Mouse (Mus musculus) heart, postnatal 0 days (tissue): ENCODE data around the gene Rgs8. TPM values are rescaled to one million over a fixed set of nuclear protein-coding genes. Genes with fewer than 3 reads are reported as not detected.

Source experiments
- ATAC-seq: fragments of 200-750 bp; cut with Nextera tagmentation; 2 replicates; pipeline ENCODE4 v1.8.0; 2017; ENCODE audit warnings: low read depth, moderate number of reproducible peaks, moderate library complexity; ENCODE audit not compliant: insufficient read depth
- DNase-seq: peaks from one replicate; pipeline ENCODE4 v3.0.0-alpha.2; 2016; ENCODE audit warnings: low spot score
- H3K27ac ChIP-seq: fragments of 300-500 bp; sonication (generic); 2 replicates; pipeline ENCODE4 v1.5.1; 2014; ENCODE audit warnings: low read depth, mild to moderate bottlenecking
- H3K27me3 ChIP-seq: fragments of 300-500 bp; sonication (generic); 2 replicates; pipeline ENCODE4 v1.6.1; 2014; ENCODE audit warnings: low read length, mixed read lengths; ENCODE audit not compliant: control insufficient read depth, insufficient read depth
- H3K36me3 ChIP-seq: fragments of 300-500 bp; sonication (generic); replicated peaks from 2 replicates; pipeline ENCODE4 v1.6.1; 2014; ENCODE audit warnings: low read length, mixed read lengths; ENCODE audit not compliant: control insufficient read depth, insufficient read depth
- H3K4me1 ChIP-seq: fragments of 300-500 bp; sonication (generic); 2 replicates; pipeline ENCODE4 v1.6.1; 2014; ENCODE audit warnings: antibody characterized with exemption; ENCODE audit not compliant: control insufficient read depth, insufficient read depth
- H3K4me2 ChIP-seq: fragments of 300-500 bp; sonication (generic); 2 replicates; pipeline ENCODE4 v1.6.1; 2014; ENCODE audit warnings: low read depth, mild to moderate bottlenecking, low read length, moderate library complexity
- H3K4me3 ChIP-seq: fragments of 300-500 bp; sonication (generic); 2 replicates; pipeline ENCODE4 v1.5.1; 2014; ENCODE audit warnings: low read depth, low read length
- H3K9ac ChIP-seq: fragments of 300-500 bp; sonication (generic); replicated peaks from 2 replicates; pipeline ENCODE4 v1.6.1; 2014; ENCODE audit warnings: low read depth, low read length, mixed read lengths
- H3K9me3 ChIP-seq: fragments of 300-500 bp; sonication (generic); replicated peaks from 2 replicates; pipeline ENCODE4 v1.6.1; 2016; ENCODE audit warnings: low read length; ENCODE audit not compliant: control insufficient read depth
- CTCF ChIP-seq: IDR thresholded peaks from 2 replicates; pipeline ENCODE4 v1.5.1; 2016; ENCODE audit warnings: antibody characterized with exemption, control low read depth, low read depth
- EP300 ChIP-seq: IDR thresholded peaks from 2 replicates; pipeline ENCODE4 v1.6.1; 2016; ENCODE audit warnings: antibody characterized with exemption, low read depth
- WGBS: fragments of 180-500 bp; shearing (Covaris S2); extraction: QIAGEN DNeasy Blood & Tissue Kit; methylation state at CpG from one replicate; pipeline ENCODE4 v1.1.7; 2014; 5-methylcytosine and 5-hydroxymethylcytosine counted together
- polyA plus RNA-seq: library from polyadenylated mRNA; unstranded; fragments of >200 nt; fragmentation: Nextera tagmentation; extraction: Ambion mirVana; gene quantifications from 2 replicates; pipeline ENCODE4 v1.2.1, GENCODE M21; 2015
- total RNA-seq: library from RNA; depleted of rRNA; stranded (reverse); fragments of >200 nt; gene quantifications from 2 replicates; pipeline ENCODE4 v1.2.3, GENCODE M21; 2014; ENCODE audit warnings: low replicate concordance

The Rgs8 gene
- total and polyA plus RNA-seq, 2 experiments from 2014 or later: 0.03 TPM; not detected in 1

DNA sequence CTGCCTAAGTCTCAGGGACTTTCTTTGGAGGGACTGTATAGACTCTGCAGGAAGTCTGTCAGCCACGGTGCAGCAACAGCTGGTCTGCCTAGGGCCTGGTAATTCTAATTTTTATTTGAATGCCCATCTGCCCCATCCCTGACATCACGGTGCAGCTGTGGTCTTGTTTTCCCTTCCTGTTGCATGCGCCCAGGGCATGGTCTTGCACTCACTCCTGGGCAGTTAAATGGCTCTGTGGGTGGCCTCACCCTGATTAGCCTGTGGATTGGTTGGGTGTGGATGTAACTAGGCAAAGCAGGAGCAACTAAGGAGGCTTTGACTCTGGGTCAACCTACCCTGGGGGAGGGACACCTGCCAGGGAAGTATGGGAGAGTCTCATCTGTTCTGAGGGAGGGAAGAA, 52.2 kb downstream of the Rgs8 start:
- DNase-seq (no peak), ATAC-seq (no peak)
- TF ChIP-seq EP300 (no peak), CTCF (no peak)
- Histone ChIP-seq H3K4me2 (no peak overlapping the region), H3K36me3 (no peaks in the 10 kb centered on the region), H3K4me1 (peaks cover 17% of the 10 kb centered on the region), H3K27ac (no peak overlapping the region), H3K9ac (no peak overlapping the region), H3K4me3 (no peak overlapping the region), H3K27me3 (no peaks in the 10 kb centered on the region), H3K9me3 (no peaks in the 10 kb centered on the region)
- 72% methylated on average over 3 of the region's 3 CpGs for WGBS

- ATAC-seq (no peak), DNase-seq (no peak)
- H3K9me3 ChIP-seq: no peaks in the 10 kb centered on the region
- 79% methylated on average over 5 of the region's 5 CpGs for WGBS
- H3K4me1 ChIP-seq: peaks cover 12% of the 10 kb centered on the region
- TF ChIP-seq CTCF (no peak), EP300 (no peak)
- H3K27ac ChIP-seq: no peak overlapping the region
- H3K4me2 ChIP-seq: no peak overlapping the region
- H3K36me3 ChIP-seq: no peaks in the 10 kb centered on the region
- H3K4me3 ChIP-seq: no peak overlapping the region
- H3K9ac ChIP-seq: no peak overlapping the region
- no peaks in the 10 kb centered on the region for H3K27me3 ChIP-seq
Observed at GRCm38 (mm10) chr1:153708626-153709025, 55.8 kb downstream of the Rgs8 start.

DNA sequence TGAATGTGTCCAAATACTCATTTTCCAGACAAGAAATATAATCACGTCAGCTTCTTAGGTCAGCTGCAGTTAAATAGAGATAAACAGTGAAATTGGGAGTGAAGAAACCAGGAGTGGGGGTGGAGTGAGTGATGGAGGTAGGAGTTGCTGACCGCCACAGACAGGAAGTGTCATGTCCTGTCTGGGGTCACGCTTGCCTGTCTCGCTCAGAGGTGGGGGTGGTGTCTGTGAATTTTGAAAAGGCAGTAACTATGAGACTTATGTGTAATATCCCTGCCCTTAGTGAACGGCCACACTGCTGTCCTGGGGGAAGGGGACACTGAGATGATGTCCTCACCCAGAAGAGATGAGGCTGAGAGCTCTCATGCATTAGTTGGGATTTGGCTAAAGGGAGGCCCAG, 56.6 kb downstream of the Rgs8 start:
- no peak for ATAC-seq

GRCm38 (mm10) chr1:153711544-153712262, 58.9 kb downstream of the Rgs8 start:
- WGBS: 74% methylated on average over 3 of the region's 3 CpGs
- TF ChIP-seq CTCF: no peak
- no peak for TF ChIP-seq EP300
- no peaks in the 10 kb centered on the region for H3K27me3 ChIP-seq
- ATAC-seq (no peak), DNase-seq (no peak)
- 0 out of 2 replicates have a peak, but pooled peaks cover 5% of the 10 kb centered on the region for H3K4me1 ChIP-seq
- no peak overlapping the region for H3K27ac ChIP-seq
- H3K9me3 ChIP-seq: no peaks in the 10 kb centered on the region
- H3K4me3 ChIP-seq: no peak overlapping the region
- H3K9ac ChIP-seq: no peak overlapping the region
- H3K36me3 ChIP-seq: no peaks in the 10 kb centered on the region
- no peak overlapping the region for H3K4me2 ChIP-seq

More for the DNA sequence above, 56.6 kb downstream of the Rgs8 start:
- Histone ChIP-seq H3K4me2 (no peak overlapping the region), H3K27me3 (no peaks in the 10 kb centered on the region), H3K9ac (no peak overlapping the region), H3K4me3 (no peak overlapping the region), H3K4me1 (peaks cover 5% of the 10 kb centered on the region; the same call in 1 of the 2 replicates), H3K36me3 (no peaks in the 10 kb centered on the region), H3K9me3 (no peaks in the 10 kb centered on the region), H3K27ac (no peak overlapping the region)
- no peak for DNase-seq
- TF ChIP-seq EP300: no peak
- TF ChIP-seq CTCF: no peak
- WGBS: 59% methylated on average over 5 of the region's 5 CpGs

GRCm38 (mm10) chr1:153712633-153713032, 59.8 kb downstream of the Rgs8 start:
- ATAC-seq (no peak), DNase-seq (no peak)
- no peaks in the 10 kb centered on the region for H3K36me3 ChIP-seq
- no peak overlapping the region for H3K4me2 ChIP-seq
- no peak overlapping the region for H3K4me3 ChIP-seq
- H3K9me3 ChIP-seq: no peaks in the 10 kb centered on the region
- no peak for TF ChIP-seq CTCF
- TF ChIP-seq EP300: no peak
- no peak overlapping the region for H3K9ac ChIP-seq
- H3K4me1 ChIP-seq: 0 out of 2 replicates have a peak, but pooled peaks cover 5% of the 10 kb centered on the region
- WGBS: 87% methylated on average over 2 of the region's 2 CpGs
- no peaks in the 10 kb centered on the region for H3K27me3 ChIP-seq
- no peak overlapping the region for H3K27ac ChIP-seq

DNA sequence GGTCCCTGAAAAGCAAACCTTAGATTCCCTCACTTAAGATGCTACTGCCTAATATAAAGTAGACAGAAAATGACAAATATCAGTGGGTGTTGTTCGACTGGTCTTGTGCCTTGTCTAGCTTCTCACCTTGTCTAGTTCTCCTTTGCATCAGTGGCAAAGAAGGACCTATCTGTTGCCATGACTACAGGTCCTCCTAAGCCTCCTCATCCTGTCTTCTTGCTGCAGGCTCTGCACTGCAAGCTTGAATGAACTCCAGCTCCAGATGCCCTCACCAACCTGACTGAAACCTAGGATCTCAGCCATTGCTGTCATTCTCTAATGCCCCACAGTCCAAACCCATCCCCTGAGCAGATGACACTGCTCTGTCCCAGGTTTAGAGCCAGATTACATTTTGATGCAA, 65.2 kb downstream of the Rgs8 start:
- no peak overlapping the region for H3K4me2 ChIP-seq
- ATAC-seq (no peak), DNase-seq (no peak)
- H3K36me3 ChIP-seq: no peaks in the 10 kb centered on the region
- H3K4me3 ChIP-seq: no peak overlapping the region
- no peak overlapping the region for H3K27ac ChIP-seq
- H3K27me3 ChIP-seq: no peaks in the 10 kb centered on the region
- no peaks in the 10 kb centered on the region for H3K4me1 ChIP-seq
- no peak overlapping the region for H3K9ac ChIP-seq
- TF ChIP-seq CTCF (no peak), EP300 (no peak)
- 57% methylated on average over 1 of the region's 1 CpGs for WGBS
- H3K9me3 ChIP-seq: no peaks in the 10 kb centered on the region
